Mouse (Mus musculus) embryonic facial prominence, embryonic 10.5 days (tissue): ENCODE measurements at regions not wholly inside any gene's neighbourhood (a gene's known extent, or its start where the extent isn't known, plus 50 kb on each side); places are given as distances from the start of the nearest gene placed in this dataset.
"Not testable (repeated sequence)": the region's sequence is repeated elsewhere in the genome, so short reads cannot be mapped to it uniquely, and the experiment has no call there.

ENCODE experiments used
- DNase-seq: peaks from one replicate; pipeline ENCODE4 v3.0.0-alpha.2; 2017; ENCODE audit warnings: low spot score
- H3K27ac ChIP-seq: fragments of 300-500 bp; sonication (generic); replicated peaks from 2 replicates; pipeline ENCODE4 v1.5.1; 2016; ENCODE audit warnings: mild to moderate bottlenecking
- H3K27me3 ChIP-seq: fragments of 300-500 bp; sonication (generic); replicated peaks from 2 replicates; pipeline ENCODE4 v1.6.1; 2016; ENCODE audit warnings: low read depth, mild to moderate bottlenecking; ENCODE audit not compliant: poor library complexity, severe bottlenecking
- H3K36me3 ChIP-seq: fragments of 300-500 bp; sonication (generic); replicated peaks from 2 replicates; pipeline ENCODE4 v1.6.1; 2016; ENCODE audit warnings: mild to moderate bottlenecking, moderate library complexity
- H3K4me1 ChIP-seq: fragments of 300-500 bp; sonication (generic); 2 replicates; pipeline ENCODE4 v1.6.1; 2016
- H3K4me3 ChIP-seq: fragments of 300-500 bp; sonication (generic); 2 replicates; pipeline ENCODE4 v1.5.1; 2016; ENCODE audit warnings: mild to moderate bottlenecking, moderate library complexity
- H3K9me3 ChIP-seq: fragments of 300-500 bp; sonication (generic); 2 replicates; pipeline ENCODE4 v1.6.1; 2016; ENCODE audit warnings: mild to moderate bottlenecking
- WGBS: fragments of 180-500 bp; shearing (Covaris S2); methylation state at CpG from one replicate; pipeline ENCODE4 v1.1.7; 2016; 5-methylcytosine and 5-hydroxymethylcytosine counted together

DNA sequence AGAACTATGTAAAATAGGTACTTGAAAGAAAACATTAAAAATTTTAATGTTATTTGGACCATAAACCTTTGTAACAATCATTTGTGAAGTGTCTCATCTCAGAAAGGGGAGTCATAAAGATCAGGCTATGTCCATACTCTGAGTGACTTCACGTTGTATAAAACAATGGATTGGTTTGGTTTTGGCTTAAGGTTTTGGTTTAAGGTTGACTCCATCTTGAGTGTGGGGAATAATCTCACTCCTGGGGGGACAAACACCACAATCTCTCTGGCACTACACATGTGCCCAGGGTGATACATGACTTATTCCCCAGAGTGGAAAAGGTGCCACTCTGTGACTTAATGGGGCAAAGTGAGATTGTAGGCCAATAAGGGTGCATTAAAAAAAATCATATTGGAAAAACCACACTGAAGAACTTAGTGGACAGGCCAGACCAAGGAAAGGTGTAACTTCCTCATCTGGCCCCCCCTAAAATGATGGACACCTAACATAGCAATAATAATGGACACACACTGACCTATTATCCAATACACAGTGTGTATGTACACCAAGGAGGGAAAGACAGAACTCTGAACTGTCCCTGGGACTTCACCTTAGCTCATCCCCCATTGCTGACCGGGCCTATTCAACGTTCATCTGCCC is 89.2 kb upstream of the Cpsf6 start:
- DNase-seq, result no peak
- Histone ChIP-seq H3K4me1 (peaks cover 27% of the 10 kb centered on the region), H3K36me3 (no peaks in the 10 kb centered on the region), H3K9me3 (peaks cover 5% of the 10 kb centered on the region; the same call in 1 of the 2 replicates), H3K27me3 (no peaks in the 10 kb centered on the region), H3K27ac (no peak overlapping the region), H3K4me3 (no peak overlapping the region)
- WGBS, result 93% methylated on average over 3 of the region's 3 CpGs

DNA sequence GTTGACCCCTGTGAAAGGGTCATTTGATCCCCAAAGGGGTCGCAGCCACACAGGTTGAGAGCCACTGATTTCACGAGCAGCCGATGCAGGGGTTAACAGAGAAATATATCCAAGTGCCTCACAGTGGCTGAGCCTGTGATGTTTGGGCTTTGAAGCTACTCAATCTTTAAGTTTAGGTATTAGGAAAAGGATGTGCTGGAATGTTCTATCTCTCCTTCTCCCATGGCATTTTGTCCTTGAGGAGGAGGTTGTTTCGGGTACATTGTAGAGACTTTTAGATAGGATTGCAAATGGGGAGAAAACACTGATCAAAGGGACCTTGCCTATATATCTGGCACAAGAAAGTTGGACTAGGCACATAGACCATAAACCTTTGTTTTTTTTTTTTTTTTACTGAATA is 88.6 kb upstream of the Cpsf6 start:
- Histone ChIP-seq H3K27me3 (no peaks in the 10 kb centered on the region), H3K27ac (no peak overlapping the region), H3K4me3 (no peak overlapping the region), H3K9me3 (no peaks in the 10 kb centered on the region), H3K36me3 (no peaks in the 10 kb centered on the region), H3K4me1 (peaks cover 27% of the 10 kb centered on the region)
- WGBS, result 62% methylated on average over 4 of the region's 4 CpGs
- no peak for DNase-seq

DNA sequence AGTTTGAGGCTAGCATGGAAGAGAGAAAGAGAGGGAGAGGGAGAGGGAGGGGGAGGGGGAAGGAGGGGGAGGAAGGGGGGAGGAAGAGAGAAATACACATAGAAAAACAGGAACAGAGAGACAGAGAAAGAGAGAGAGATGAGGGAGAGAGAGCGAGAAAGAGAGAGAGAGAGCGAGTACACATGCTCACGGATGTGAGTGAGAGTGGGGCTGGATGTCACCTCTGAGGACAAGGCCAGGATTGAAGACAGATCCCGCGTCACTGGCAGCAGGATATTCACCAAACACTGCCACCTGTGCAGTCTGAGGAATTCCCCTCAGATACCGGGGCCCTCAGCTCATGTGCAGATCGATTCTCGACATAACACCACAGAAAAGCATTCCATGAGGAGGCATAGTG is 87.3 kb upstream of the Cpsf6 start:
- Histone ChIP-seq H3K27me3 (no peaks in the 10 kb centered on the region), H3K4me1 (peaks cover 21% of the 10 kb centered on the region), H3K27ac (no peak overlapping the region), H3K36me3 (no peaks in the 10 kb centered on the region), H3K4me3 (no peak overlapping the region), H3K9me3 (no peaks in the 10 kb centered on the region)
- 93% methylated on average over 8 of the region's 8 CpGs for WGBS
- no peak for DNase-seq

DNA sequence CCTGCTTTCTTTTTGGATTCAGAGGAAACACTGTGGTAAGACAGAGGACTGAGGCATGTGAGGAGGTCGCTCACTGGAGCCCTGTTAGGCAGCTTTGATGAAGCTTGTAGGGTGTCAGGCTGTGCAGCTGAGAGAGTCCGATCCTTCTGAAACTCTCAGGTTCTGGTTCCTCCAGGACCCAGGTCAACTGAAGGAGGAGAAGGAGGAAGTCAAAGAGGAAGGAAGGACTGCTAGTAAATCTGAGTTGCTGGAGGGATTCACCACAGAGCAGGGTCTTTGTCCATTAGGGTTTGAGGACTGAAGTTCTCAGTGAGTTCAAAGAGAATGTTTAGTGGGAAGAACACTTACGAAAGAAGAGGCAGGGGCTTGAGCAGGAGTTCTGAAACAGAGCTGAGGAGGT is 86.6 kb upstream of the Cpsf6 start:
- no peaks in the 10 kb centered on the region for H3K9me3 ChIP-seq
- 89% methylated on average over 3 of the region's 3 CpGs for WGBS
- no peak for DNase-seq
- peaks cover 14% of the 10 kb centered on the region for H3K4me1 ChIP-seq
- no peaks in the 10 kb centered on the region for H3K27me3 ChIP-seq
- no peaks in the 10 kb centered on the region for H3K36me3 ChIP-seq
- no peak overlapping the region for H3K27ac ChIP-seq
- no peak overlapping the region for H3K4me3 ChIP-seq

DNA sequence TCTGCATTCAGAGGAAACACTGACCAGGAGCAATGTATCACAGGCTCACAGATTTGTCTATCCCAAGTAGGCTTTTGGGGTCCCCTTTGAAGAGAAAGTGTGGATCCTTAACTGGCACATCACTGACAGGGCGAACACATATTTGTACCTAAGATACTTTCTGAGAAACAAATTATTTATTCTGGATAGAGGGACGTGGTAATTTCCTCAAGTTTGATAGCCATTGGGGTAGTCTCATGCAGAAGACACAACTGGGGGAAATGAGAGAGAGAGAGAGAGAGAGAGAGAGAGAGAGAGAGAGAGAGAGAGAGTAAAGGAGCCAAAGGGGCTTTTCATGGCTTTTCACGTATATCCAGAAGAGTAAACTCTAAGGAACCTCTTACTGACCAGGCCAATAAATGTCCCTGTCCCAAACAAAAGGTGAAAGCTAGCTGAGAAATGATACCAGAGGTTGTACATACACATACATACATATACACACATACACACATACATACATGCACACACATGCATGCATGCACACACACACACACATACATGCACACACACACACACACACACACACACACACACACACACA is 85.9 kb upstream of the Cpsf6 start:
- 81% methylated on average over 3 of the region's 3 CpGs for WGBS

DNA sequence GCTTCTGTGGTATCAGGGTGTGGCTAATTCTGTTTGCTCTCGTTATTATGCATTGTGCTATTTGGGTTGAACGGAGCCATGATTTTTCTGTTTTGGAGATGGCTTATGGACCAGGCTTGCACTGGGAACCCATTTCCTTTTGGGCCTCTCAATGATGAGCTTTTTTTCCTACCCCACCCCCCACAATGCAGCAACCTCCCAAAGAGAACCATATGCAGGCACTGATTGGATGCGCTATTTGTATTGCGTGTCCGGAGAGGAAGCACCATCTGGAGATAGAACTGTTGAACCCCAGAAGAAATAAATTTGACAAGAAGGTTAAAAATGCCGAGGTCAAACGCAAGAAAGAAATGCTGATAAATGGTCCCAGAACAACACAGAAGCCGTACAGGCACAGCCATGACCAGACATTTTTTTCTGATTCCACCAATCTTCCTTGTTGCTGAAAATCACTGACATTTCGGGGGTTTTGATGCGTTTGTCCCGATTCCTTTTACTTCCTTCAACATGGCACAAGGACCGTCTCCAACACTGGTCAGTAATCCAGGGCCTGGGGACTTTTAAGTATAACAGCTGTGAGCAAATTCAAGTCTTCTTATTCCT is 85.3 kb upstream of the Cpsf6 start:
- Histone ChIP-seq H3K27ac (no peak overlapping the region), H3K9me3 (no peaks in the 10 kb centered on the region), H3K4me3 (no peak overlapping the region), H3K27me3 (no peaks in the 10 kb centered on the region), H3K36me3 (no peaks in the 10 kb centered on the region), H3K4me1 (peaks cover 8% of the 10 kb centered on the region)
- no peak for DNase-seq
- WGBS, result 79% methylated on average over 12 of the region's 12 CpGs

More for the DNA sequence above, 85.9 kb upstream of the Cpsf6 start:
- no peaks in the 10 kb centered on the region for H3K36me3 ChIP-seq
- H3K4me1 ChIP-seq, result peaks cover 8% of the 10 kb centered on the region
- no peak overlapping the region for H3K27ac ChIP-seq
- no peaks in the 10 kb centered on the region for H3K9me3 ChIP-seq
- no peak for DNase-seq
- H3K4me3 ChIP-seq, result no peak overlapping the region
- H3K27me3 ChIP-seq, result no peaks in the 10 kb centered on the region

DNA sequence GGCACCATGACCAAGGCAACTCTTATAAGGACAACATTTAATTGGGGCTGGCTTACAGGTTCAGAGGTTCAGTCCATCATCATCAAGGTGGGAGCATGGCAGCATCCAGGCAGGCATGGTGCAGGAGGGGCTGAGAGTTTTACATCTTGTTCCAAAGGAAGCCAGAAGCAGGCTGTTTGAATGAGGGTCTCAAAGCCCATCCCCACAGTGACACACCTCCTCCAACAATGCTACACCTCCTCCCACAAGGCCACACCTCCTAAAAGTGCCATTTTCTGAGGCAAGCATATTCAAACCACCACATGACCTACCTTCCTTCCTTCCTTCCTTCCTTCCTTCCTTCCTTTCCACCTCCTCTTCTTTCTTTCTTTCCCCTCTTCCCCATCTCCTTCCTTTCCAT is 84.5 kb upstream of the Cpsf6 start:
- not testable (repeated sequence) for H3K27me3 ChIP-seq, H3K36me3 ChIP-seq, H3K9me3 ChIP-seq, H3K27ac ChIP-seq, DNase-seq, H3K4me3 ChIP-seq, H3K4me1 ChIP-seq

DNA sequence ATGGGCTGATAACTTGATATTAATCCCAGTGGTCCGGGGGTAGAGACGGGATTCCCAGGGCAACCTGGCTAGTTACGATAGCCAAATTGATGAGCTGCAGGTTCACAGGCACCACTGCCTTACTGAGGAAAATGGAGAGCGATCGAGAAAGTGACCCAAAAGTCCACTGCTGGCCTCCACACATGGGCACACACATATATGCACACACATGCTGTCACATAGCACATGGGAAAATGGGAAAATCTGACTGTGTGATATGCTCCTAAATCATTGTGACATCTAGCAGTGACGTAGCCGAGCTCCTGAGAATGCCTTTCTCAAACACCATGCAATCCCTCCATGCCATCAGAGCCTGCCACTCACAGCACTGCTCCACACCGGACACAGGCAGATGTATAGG is 83.8 kb upstream of the Cpsf6 start:
- Histone ChIP-seq H3K36me3 (no peaks in the 10 kb centered on the region), H3K27ac (no peak overlapping the region), H3K4me3 (no peak overlapping the region), H3K9me3 (no peaks in the 10 kb centered on the region), H3K4me1 (peaks cover 8% of the 10 kb centered on the region), H3K27me3 (no peaks in the 10 kb centered on the region)
- WGBS, result 95% methylated on average over 8 of the region's 8 CpGs
- no peak for DNase-seq

DNA sequence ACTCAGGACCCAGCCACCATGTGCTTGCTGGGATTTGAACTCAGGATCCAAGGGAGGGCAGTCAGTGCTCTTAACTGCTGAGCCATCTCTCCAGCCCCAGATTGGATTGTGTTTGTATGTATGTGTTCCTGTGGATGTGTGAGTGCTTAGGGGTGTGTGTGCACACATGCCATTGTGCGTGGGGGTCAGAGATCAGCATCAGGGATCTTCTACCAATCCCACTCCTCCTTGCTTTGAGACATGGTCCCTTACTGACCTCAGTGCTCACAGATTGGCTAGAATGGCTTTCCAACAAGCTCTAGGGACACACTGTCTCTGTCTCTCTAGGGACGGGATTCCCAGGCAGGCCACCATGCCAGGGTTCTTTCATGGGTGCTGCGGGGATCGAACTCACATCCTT is 83.1 kb upstream of the Cpsf6 start:
- DNase-seq, result no peak
- Histone ChIP-seq H3K4me3 (no peak overlapping the region), H3K9me3 (no peaks in the 10 kb centered on the region), H3K27ac (no peak overlapping the region), H3K27me3 (no peaks in the 10 kb centered on the region), H3K36me3 (no peaks in the 10 kb centered on the region), H3K4me1 (peaks cover 8% of the 10 kb centered on the region)
- 96% methylated on average over 4 of the region's 4 CpGs for WGBS

DNA sequence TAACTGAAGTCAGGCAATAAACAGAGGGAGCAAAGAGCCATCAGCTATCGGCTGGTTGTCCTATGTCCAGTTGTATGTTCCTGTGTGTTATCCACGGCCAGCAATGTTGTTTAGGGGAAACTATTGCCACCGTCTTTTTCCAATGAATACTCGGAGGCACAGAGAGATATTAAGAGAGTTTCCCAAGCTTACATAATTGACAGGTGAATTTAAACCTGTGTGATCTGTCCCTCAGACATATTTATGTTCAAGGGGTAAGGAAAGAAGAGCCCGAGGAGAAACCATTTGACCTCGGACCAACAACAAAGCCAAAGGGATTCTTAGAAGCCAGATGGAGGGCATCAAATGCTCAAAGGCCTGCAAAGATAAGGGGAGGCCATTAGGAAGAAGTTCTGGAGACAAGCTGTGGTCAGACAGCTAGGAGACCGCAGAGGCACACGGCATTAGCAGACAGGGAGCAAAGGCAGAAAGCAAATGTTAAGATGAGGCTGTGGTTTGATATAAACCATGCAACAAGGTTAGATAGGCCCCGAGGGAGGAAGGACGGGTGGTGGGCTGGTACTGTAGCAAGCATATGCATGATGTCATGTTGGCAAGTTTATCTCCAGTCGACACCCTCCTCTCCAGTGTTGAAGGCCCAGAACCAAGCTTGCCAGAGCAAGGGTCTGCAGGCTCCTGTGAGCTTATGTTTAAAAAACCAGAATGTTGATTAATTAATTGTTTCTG is 82.1 kb upstream of the Cpsf6 start:
- no peaks in the 10 kb centered on the region for H3K27me3 ChIP-seq
- peaks cover 4% of the 10 kb centered on the region; the same call in 1 of the 2 replicates for H3K4me1 ChIP-seq
- no peak overlapping the region for H3K27ac ChIP-seq
- DNase-seq, result no peak
- no peak overlapping the region for H3K4me3 ChIP-seq
- no peaks in the 10 kb centered on the region for H3K36me3 ChIP-seq
- WGBS, result 86% methylated on average over 11 of the region's 11 CpGs
- H3K9me3 ChIP-seq, result no peaks in the 10 kb centered on the region

DNA sequence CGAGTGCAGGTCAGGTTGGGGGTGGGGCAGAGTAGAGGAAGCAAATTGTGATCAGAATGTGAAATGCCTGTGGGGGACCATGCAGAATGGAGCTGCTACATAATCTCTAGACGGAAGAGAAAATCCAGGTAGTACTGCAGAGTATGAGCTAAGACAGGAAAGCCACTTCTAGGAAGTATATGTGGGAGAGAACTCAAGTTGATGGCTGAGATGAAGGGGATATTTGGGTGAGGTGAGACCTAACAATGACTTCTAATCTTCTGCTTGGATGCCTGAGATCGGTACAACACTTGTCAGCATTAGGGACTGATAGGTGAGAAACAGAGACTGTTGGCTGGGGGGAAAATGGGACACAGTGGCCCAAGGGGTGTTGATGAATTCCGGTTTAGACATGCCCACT is 81.4 kb upstream of the Cpsf6 start:
- no peaks in the 10 kb centered on the region for H3K27me3 ChIP-seq
- peaks cover 11% of the 10 kb centered on the region; the same call in 1 of the 2 replicates for H3K4me1 ChIP-seq
- no peaks in the 10 kb centered on the region for H3K36me3 ChIP-seq
- no peak for DNase-seq
- H3K4me3 ChIP-seq, result no peak overlapping the region
- WGBS, result 85% methylated on average over 4 of the region's 4 CpGs
- H3K9me3 ChIP-seq, result no peaks in the 10 kb centered on the region
- H3K27ac ChIP-seq, result no peak overlapping the region

DNA sequence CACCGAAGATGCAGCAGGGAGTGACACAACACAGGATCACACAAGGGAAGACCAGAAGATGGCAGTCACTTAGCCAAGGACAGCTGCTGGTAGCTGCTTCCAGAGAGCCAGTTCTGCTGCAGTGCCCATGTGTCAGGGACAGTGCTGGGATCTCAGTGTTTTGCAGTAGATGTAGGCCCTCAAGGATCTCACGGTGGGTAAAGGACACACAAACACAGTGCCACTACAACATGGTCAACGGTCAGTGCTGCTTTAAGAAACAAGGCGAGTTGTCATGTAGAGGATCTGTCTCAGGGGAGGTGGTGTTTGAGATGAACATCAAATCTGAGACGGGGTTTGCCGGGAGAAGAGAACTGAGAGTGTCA is 80.5 kb upstream of the Cpsf6 start:
- no peaks in the 10 kb centered on the region for H3K36me3 ChIP-seq
- no peaks in the 10 kb centered on the region for H3K27me3 ChIP-seq
- H3K9me3 ChIP-seq, result no peaks in the 10 kb centered on the region
- H3K4me3 ChIP-seq, result no peak overlapping the region
- no peak overlapping the region for H3K27ac ChIP-seq
- no peak for DNase-seq
- 95% methylated on average over 6 of the region's 6 CpGs for WGBS
- H3K4me1 ChIP-seq, result peaks cover 12% of the 10 kb centered on the region; the same call in 1 of the 2 replicates
